Mouse (Mus musculus) liver, embryonic 14.5 days (tissue): ENCODE results near the gene Cd93.

Experiments
- CTCF ChIP-seq: IDR thresholded peaks from 2 replicates; pipeline ENCODE4 v1.5.1; 2016; ENCODE audit warnings: antibody characterized with exemption, low read depth, control low read depth
- EP300 ChIP-seq: IDR thresholded peaks from 2 replicates; pipeline ENCODE4 v1.6.1; 2016; ENCODE audit warnings: antibody characterized with exemption, low read depth

DNA sequence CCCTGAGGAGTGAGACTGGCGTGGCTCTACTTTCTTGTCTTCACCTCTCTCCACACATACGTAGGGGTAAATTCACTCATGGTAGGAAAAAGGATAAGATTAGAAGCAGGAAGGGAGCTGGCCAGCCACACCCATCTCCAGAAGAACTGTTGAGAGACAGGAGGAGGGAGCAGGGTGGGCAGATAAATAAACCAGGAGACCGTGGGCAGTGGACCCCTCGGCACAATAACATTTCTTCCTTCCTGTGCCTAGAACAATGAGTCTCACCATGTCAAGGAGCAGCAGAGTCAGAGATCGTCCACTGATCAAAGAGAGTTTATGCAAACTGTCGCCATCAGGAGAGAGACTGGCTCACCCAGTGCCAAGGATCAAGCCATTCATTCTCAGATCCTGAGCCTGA, 46.8 kb upstream of the Cd93 start:
- TF ChIP-seq CTCF (no peak), EP300 (no peak)
